Mouse (Mus musculus): ENCODE measurements around the gene Ccdc106. TPM values are rescaled to one million over a fixed set of nuclear protein-coding genes. Genes with fewer than 3 reads are reported as not detected.

Ccdc106 gene
- total RNA-seq, 2 experiments from 2014 or later, result 59.7 to 59.9 TPM

DNA sequence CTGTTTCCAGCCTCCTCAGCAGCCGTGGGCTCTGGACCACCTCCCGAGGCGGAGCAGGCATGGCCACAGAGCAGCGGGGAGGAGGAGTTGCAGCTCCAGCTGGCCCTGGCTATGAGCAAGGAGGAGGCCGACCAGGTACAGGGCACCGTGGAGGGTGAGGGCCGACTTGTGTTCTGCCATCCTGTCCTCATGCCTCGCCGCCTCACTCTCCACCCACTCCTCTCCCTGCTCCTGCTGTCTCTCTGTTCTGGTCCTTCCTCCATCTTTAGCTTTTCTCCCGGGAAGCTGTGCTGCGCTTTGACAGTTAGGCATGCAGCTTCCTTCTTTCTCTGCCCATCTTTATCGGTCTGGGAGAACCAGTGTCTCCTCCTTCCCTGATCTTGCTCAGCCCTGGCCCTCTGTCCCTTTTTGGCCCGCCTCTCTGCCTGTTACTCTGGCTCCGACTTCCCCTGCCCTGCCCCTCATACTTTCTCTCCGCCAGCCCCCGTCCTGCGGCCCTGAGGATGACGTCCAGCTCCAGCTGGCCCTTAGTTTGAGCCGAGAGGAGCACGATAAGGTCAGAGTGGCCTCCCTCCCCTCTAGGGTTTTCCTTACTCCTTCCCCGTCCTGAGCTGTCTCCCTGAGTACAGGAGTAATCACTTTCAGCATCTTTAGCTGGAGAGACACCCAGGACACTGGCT, 72.6 kb downstream of the Ccdc106 start:
- intact Hi-C loops (cut with DNase I), result no loop called here
- DNase-seq (ENCODE audit: extremely low spot score in 1 of 2, low spot score in 2 of 2), result peak in 1 of 2 experiments; percentile 42

DNA sequence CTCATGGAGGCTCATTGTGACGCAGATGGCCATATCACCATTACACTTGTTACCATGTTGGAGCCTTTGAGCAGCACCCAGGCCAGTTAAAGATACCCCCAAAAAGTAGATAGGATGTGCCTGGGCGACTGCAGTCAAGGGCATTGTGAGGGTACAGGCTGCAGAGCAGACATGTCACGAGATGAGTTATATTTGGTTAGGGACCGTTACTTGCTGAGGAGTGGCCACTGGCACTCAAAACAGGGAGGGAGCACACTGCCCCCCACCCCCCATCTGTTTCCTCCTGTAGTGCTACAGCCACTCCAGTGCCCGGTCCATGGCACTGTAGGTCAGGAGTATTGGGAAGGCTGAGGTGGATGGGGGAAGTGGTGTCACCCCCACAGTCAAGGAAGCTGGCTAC, 78.4 kb downstream of the Ccdc106 start:
- DNase-seq (ENCODE audit: extremely low spot score in 1 of 2, low spot score in 2 of 2), result no peak
- intact Hi-C loops (cut with DNase I), result no loop called here

DNA sequence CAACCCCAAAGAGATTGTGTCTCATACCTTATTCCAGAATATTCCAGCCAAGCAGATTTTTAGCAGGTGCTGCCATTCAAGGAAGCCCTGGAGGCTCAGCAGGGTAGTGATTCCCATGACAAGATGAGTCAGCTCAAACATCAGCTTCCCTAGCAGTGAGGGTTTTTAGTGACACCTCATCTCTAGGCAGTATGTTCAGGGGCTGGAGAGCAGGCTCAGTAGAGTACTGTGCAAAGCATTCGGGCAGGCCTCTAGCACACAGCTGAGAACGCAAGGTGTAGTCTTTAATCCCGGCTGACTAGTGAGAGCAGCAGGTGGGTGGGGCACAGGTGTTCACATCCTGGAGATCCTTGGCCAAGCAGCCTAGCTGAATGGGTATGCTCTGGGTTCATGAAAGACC, 79.4 kb downstream of the Ccdc106 start:
- DNase-seq (ENCODE audit: extremely low spot score in 1 of 2, low spot score in 2 of 2), result peak in 1 of 2 experiments; percentile 26
- intact Hi-C loops (cut with DNase I), result no loop called here

DNA sequence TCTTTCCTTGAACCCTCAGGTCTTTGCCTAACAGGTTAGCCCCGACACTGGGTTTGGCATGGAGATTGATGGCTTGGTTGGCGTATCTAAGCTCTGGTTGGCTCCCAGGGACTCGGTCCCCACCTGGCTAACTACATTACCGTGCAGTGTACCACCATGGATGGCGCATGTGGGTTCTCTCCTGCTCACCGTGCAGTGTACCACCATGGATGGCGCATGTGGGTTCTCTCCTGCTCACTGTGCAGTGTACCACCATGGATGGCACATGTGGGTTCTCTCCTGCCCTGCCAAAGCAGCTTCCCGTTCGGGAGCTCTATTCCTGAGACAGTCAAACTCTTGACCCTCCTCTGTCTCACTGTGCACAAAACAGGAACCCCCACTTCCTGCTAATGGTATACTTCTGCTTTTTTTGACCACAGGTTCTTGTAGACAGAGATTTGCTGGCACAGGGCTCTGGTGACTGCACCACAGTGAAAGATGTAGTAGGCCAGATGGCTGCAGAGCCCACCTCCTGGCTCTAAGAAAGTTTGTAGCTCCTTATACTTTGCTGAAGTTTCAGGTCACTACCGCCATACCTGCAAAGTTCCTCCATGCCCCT, 80.8 kb downstream of the Ccdc106 start:
- intact Hi-C loops (cut with DNase I), result no loop called here
- peak in 1 of 2 experiments; percentile 24 for DNase-seq (ENCODE audit: extremely low spot score in 1 of 2, low spot score in 2 of 2)

DNA sequence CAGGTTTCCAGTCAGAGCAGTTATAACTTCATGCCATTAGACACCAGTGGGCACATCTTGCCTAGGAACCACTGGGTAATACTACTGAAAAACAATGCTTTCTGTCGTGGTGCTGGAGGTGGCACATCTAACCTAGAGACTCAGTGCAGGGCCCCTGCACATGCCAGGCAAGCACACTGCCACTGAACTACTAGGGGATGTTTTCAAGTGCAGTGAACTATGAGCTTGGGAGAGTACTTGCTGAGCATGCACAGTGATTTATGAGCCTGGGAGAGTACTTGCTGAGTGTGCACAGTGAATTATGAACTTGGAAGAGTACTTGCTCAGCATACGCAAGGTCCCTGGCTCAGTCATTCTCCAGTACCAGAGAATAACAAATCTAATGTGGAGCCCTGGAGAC, 82.2 kb downstream of the Ccdc106 start:
- no peak for DNase-seq (ENCODE audit: extremely low spot score in 1 of 2, low spot score in 2 of 2)
- intact Hi-C loops (cut with DNase I), result no loop called here

DNA sequence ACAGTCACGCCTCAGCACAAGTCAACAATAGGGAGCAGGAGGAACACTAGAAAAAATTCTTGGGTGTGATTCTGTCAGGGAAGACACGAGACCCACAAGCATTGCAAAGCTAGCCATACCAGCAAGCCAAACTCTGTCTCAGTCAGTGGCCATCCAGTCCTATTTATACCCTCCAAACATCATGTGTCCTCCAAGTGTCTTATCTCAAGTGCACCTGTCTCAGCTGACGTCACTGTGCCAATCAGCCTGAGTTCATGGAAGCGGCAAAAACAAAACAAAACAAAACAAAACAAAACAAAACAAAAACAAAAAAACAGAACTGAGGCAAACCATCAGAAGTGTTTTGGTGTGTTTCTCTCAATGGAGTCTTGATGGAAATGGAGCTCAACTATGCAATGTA, 87.9 kb downstream of the Ccdc106 start:
- no peak for DNase-seq (ENCODE audit: extremely low spot score in 1 of 2, low spot score in 2 of 2)
- intact Hi-C loops (cut with DNase I), result no loop called here

DNA sequence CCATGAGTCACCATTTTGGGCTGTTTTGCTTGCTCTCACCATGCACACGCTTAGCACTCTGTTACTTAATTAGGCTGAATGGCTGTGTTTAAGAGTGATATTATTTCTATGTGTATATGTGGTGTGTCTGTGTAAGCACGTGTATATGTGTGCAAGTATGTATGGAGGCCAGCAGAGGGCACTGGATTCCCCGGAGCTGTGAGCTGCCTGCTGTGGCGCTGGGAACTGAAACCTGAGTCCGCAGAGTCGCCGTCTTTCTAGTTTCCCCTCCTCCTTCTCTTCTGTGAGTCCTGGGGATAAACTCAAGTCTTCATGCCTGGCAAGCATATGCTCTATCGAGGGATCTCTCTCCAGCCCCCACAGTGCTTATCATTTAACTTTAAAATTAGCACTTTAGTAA, 88.9 kb downstream of the Ccdc106 start:
- intact Hi-C loops (cut with DNase I), result no loop called here
- no peak for DNase-seq (ENCODE audit: extremely low spot score in 1 of 2, low spot score in 2 of 2)

Other genes starting within 250 kb of the Ccdc106 start
- not detected for gene Fam71e2, start 249.3 kb upstream of the Ccdc106 start, total RNA-seq (2021)
- 1 to 10 TPM in 1 of 2 experiments, under 1 TPM in 1; 0.73 to 1.1 TPM for gene Il11, start 237.7 kb upstream of the Ccdc106 start, total RNA-seq (2021)
- not detected for gene Tmem190, start 237.6 kb upstream of the Ccdc106 start, total RNA-seq (2021)
- gene Tmem238, start 230.9 kb upstream of the Ccdc106 start, total RNA-seq (2021), result 1 to 10 TPM; 4.1 to 5.2 TPM
- gene Rpl28, start 227.7 kb upstream of the Ccdc106 start, total RNA-seq (2021), result 100 to 1,000 TPM; 484 to 532 TPM
- 100 to 1,000 TPM; 145 to 159 TPM for gene Ube2s, start 208.0 kb upstream of the Ccdc106 start, total RNA-seq (2021)
- gene Shisa7, start 175.9 kb upstream of the Ccdc106 start, total RNA-seq (2021), result 100 to 1,000 TPM; 104 to 111 TPM
- 1 to 10 TPM; 2.0 to 3.4 TPM for gene Isoc2b, start 150.3 kb upstream of the Ccdc106 start, total RNA-seq (2021)
- 1 to 10 TPM; 6.4 to 6.8 TPM for gene Isoc2a, start 143.4 kb upstream of the Ccdc106 start, total RNA-seq (2021)
- gene Gm36210, start 114.0 kb upstream of the Ccdc106 start, total RNA-seq (2021), result under 1 TPM; 0.26 to 0.36 TPM
- gene Zfp628, start 105.3 kb upstream of the Ccdc106 start, total RNA-seq (2021), result 10 to 100 TPM; 15.2 to 15.3 TPM
- 10 to 100 TPM; 70.1 to 72.6 TPM for gene Nat14, start 98.5 kb upstream of the Ccdc106 start, total RNA-seq (2021)
- 1 to 10 TPM; 2.4 to 2.6 TPM for gene Ssc5d, start 94.8 kb upstream of the Ccdc106 start, total RNA-seq (2021)
- not detected for gene Sbk2, start 56.1 kb upstream of the Ccdc106 start, total RNA-seq (2021)
- gene Sbk3, start 49.4 kb upstream of the Ccdc106 start, total RNA-seq (2021), result under 1 TPM; 0.24 to 0.32 TPM
- gene Zfp579, start 24.4 kb upstream of the Ccdc106 start, total RNA-seq (2021), result 10 to 100 TPM; 29.7 to 33.6 TPM
- 1 to 10 TPM; 4.0 to 4.4 TPM for gene Zfp524, start 6.1 kb upstream of the Ccdc106 start, total RNA-seq (2021)
- 10 to 100 TPM; 22.0 to 23.7 TPM for gene Fiz1, start 5.9 kb upstream of the Ccdc106 start, total RNA-seq (2021)
- not detected for gene Gm44973, start 5.1 kb upstream of the Ccdc106 start, total RNA-seq (2021)
- 10 to 100 TPM; 35.4 to 36.5 TPM for gene Zfp865, start 177 bp upstream of the Ccdc106 start, total RNA-seq (2021)
- not detected for gene 4632433K11Rik, start 13.6 kb downstream of the Ccdc106 start, total RNA-seq (2021)
- gene Zfp784, start 17.9 kb downstream of the Ccdc106 start, total RNA-seq (2021), result 1 to 10 TPM; 4.1 to 4.8 TPM
- gene Zfp580, start 31.0 kb downstream of the Ccdc106 start, total RNA-seq (2021), result 10 to 100 TPM; 68.9 to 71.0 TPM
- gene U2af2, start 41.6 kb downstream of the Ccdc106 start, total RNA-seq (2021), result 100 to 1,000 TPM; 170 to 172 TPM
- gene Epn1, start 59.7 kb downstream of the Ccdc106 start, total RNA-seq (2021), result 100 to 1,000 TPM; 387 to 408 TPM
- gene Rfpl4, start 96.4 kb downstream of the Ccdc106 start, total RNA-seq (2021), result not detected
- gene Rasl2-9, start 105.4 kb downstream of the Ccdc106 start, total RNA-seq (2021), result under 1 TPM in 1 of 2 experiments, not detected in 1; 0.71 TPM
- gene Vmn1r55, start 129.1 kb downstream of the Ccdc106 start, total RNA-seq (2021), result not detected
- gene Vmn1r56, start 176.2 kb downstream of the Ccdc106 start, total RNA-seq (2021), result not detected
- not detected for gene Vmn1r57, start 197.9 kb downstream of the Ccdc106 start, total RNA-seq (2021)